Mouse (Mus musculus) layer of hippocampus, postnatal 10 days (tissue): ENCODE results near the gene Mdfi. TPM values are rescaled to one million over a fixed set of nuclear protein-coding genes. Genes with fewer than 3 reads are reported as not detected.
"Not testable (repeated sequence)": the region's sequence is repeated elsewhere in the genome, so short reads cannot be mapped to it uniquely, and the experiment has no call there.

Experiments
- DNase-seq, 2 experiments: peaks; one replicate each; pipeline ENCODE4 v3.0.0; 2021; ENCODE audit warnings: low spot score in 2 of 2
- long read RNA-seq: library from polyadenylated mRNA; stranded (forward); transcript quantifications from one replicate; pipeline ENCODE4 v2.0.0, GENCODE M21; 2023
- total RNA-seq, 2 experiments: library from RNA; stranded (reverse); gene quantifications; 2 replicates each; pipeline ENCODE4 v1.2.3; 2021

The Mdfi gene
- total RNA-seq: 1 to 10 TPM; 1.3 to 2.0 TPM
- long read RNA-seq: 0 reads

DNA sequence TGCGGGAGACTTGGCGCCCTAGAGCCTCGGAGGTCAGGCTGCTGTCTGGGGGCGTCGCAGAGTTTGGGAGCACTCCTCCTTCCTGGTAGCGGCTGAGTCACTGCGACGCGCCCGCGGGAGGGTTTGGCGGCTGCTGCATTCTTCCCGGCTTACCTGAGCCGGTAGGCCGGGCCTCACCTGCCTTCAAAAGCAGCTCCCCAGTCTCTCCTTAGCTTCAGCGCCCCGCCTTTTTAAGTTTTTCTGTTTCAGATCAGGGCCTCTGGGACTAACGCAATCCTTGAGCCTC lies at the start of gene Mdfi:
Gene Mdfi, minus strand, starts transcription at position 210 of the 286 bp plus-strand sequence.
- DNase-seq: no peak

DNA sequence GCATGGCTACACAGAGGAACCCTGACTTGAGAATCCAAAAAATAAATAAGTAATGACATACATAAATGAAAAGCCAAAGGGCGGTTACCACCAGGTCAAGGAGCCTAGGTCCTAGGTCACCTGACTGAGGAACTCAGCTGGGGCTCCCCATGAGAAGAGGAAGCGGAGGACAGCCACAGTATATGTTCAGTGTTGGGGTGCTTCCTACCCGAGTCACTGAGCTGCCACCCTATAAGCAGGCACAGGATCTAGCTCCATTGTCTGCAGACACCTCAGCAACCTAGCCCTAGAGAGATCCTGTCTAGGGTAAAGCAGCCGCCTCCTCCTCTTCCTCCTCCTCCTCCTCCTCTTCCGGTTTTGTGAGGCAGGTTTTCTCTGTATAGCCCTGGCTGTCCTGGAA lies 48.6 kb upstream of the Mdfi start:
- DNase-seq: no peak

DNA sequence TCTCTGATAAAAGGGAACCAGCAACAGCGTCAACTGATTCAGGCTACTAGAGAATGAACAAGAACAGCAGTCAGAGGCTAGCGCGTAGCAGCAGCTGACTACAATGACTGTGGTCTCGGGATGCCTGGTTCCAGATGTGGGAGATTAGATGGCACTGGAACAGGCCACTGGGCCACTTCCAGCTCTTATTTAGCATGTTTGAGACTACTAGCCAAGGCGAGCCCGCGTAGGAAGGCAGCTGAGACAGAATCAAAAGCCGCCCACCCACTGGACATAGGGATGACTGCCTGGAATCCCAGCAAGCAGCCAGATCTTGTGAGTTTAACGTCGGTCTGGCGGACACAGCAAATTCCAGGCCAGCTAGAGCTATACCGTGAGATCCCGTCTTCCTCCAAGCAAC lies 46.8 kb upstream of the Mdfi start:
- no peak for DNase-seq

DNA sequence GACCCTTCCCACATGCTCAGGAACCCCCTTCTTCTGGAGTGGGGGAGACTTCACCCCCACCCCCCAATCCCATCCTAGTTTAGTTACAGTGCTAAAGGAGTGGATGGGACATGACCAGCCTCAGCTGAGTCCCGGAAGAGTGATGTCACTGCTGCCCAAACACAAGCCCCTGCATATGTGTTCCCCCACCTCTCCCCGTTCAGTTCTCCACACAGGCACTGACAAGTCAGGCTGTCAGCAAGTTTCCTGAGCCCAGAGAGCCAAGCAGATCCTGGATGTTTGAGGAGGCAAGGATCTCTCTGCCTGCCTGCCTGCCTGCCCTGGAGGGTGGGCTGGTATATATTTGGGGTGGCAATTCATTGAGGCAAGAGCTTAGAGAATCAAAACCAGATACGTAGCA lies 44.7 kb upstream of the Mdfi start:
- no peak for DNase-seq

DNA sequence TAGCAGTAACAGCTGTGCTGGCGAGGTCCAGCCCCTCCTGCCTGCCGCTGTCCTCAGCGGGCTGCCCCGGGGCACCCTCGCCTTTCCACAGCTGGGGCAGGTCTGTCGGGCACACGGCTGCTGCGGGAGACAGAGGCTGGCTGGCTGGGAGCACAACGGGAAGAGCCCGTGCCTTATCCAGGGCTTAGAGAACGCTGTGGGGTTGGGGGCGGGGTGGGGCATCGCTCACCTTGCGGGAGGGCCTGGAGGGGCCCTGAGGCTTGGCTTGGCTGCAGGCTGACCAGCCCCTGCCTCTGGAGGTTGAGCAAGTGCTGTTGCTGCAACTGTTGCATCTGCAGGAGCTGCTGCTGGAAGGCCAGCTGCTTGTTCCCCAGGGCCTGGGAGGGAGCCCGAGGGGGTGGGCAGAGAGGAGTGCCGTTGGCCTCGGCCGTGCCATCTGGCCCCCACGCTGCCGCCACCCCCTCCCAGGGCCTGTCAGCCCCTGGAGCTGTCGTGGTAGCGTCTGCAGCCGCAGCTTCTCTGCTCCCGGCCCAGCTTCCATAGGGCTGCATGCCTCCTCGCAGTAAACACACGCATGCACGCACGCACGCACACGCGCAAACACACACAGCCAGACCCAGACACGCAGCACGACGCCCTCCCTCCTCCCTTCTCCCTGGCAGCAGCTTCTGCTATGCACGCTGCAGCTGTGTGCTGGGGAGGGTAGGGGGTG lies 44.0 kb upstream of the Mdfi start:
- peak; percentile 63 to 73 for DNase-seq

DNA sequence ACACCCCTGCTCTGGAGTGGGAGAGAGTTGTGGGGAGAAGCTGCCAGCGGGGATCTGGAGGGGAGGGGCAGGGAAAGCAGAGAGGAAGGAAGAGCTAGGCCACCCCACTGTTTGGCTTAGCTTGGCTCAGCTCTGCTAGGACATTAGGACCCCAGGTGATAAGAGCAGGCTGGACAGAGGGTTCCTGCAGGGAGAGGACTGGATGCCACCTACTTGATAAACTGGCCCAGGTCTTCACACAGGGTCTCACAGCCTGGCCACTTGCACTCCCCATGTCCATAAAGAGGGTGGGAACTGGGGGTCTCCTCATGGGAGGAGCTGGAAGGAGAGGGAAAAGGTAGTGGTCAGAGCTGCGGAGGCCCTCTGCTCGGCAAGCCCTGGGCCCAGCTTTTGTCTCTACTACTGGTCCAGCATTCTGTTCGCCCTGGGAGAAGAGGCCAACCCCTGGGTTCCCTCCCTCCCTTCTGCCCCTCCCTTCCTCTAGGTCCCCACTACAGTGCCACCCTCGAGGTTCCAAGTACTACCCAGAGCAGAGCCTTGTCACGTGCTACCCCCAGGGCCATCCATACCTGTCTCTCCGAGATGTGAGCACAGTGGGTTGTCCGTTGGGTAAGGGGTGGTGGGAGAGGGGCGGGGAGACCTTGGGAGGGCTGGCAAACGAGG lies 43.4 kb upstream of the Mdfi start:
- DNase-seq: no peak

DNA sequence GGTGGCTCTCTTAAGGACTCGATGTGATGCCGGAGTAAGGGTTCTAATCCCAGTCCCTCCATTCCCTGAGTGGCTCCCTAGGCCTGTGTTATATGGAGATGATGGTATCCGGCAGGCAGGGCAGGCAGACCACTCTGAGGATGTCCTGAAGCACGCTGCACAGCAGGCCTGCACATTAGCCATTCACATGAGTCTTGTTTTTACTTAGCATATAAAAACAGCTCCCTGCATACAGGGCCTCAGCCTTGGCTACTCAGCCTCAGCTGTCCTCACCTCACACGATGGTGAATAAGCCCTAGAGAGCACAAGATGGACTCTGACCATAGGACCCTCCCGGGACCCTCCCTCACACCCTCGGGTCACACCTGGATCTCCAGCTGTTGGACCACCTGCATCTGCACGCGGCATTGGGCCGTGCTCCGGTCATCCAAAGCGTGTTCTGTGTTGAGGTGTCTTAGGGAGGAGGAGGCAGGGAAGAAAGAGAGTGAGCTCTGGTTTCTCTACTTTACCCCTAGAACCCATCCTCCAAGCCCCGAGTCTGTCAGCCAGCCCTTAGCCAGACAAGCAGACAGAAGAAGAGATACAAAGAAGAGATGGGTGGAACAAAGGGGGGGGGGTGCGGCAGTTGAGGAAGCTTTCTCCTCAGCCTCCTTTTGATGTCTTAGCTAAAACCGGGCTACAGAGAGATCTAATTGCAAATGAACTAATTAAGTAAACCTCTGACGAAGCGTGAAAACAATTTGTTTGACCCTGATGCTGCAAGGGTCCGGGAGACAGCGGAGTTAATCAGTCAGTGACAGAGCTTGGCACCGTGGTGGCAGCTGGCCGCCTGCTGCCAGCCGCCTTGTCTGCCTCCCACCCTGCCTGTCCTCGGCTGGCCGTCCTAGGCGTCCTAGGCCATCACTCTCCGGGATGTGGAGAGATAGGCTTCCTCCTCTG lies 42.6 kb upstream of the Mdfi start:
- DNase-seq: no peak

DNA sequence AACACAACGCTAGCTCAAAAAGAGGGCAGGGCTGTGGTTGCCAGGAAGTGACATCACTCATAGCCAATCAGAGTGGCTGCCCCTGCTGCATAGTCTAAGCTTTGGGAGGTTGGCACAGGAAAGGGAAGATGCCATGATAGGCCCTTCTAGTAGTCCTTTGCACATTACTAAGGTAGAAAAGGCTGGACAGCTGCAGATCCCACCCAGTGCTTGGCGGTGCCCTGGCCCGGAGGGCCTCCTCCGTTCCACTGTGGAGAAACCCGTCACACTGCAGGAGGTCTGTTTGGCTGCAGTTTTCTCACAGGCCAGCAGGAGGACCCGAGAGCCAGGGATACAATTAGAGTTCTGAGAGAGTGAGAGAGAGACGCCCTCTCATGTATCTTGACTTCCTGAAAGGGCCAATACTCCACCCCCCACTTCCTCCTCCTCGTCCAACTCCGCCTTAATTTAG lies 38.9 kb upstream of the Mdfi start:
- DNase-seq: peak; percentile 91 to 94

DNA sequence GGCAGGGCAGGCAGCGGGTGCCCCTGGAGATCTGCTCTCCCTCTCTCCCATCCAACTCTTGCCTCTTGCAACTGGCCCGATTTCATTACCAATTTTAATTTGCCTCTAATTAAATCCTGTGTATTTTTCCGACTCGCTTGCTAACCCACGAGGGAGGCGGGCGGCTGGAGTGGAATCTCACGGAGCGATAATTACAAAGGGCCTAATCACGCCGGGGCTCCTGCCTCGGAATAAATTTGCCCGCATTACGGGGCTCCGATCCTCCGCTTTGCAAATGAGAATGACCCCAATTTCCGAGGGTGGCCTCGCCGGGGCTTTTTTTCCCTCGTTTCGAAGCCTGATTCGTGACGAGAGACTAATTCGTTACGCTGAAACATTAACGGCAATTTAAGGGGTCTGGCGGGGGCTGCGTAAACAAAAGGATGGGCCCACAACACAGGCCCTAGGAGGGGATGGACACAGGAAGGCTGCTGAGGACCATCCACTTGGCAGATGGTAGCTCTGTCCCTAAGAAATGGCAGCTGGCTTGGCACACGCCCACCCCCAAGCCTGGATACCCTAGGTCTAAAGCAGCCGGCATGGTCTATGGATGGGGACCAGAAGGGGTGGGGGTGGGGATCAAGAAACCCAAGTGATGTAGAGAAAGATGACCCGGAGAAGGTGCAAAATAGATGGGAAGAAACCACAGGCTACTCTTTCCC lies 38.0 kb upstream of the Mdfi start:
- DNase-seq: peak in 1 of 2 experiments; percentile 42

DNA sequence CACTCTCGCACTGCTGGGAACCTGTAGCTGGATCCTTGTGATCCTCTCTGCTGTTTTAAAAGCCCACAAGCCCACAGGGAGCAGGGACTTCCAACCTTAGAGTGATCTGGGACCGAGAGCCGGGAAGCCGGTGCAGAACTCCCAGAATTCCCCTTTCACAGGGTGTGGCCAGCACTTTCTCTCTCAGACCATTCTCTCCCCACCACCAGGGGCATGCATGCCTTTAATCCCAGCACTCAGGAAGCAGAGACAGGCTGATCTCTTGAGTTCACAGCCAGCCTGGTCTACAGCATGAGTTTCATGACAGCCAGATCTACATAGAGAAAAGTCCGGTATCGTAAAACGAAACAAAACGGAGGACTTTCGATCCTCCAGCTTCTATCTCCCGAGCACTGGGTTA lies 35.4 kb upstream of the Mdfi start:
- no peak for DNase-seq

DNA sequence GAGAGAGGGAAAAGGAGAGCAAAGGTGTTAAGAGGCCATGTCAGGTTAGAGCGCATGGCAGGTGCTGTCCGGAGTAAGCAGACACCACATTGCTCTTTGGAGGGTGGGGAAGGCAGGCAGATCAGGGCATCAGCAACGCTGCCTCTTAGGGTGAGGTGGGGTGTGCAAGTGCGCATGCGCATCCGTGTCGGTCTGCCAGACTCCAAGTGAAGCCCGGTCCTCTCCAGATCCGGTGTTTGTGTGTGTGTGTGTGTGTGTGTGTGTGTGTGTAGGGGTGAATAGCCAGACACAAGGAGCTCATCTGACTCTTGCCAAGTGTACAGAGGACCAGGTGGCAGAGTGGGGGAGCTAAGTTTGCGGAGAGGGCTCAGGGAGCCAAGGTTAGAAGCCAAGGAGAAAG lies 31.5 kb upstream of the Mdfi start:
- peak in 1 of 2 experiments; percentile 54 for DNase-seq

DNA sequence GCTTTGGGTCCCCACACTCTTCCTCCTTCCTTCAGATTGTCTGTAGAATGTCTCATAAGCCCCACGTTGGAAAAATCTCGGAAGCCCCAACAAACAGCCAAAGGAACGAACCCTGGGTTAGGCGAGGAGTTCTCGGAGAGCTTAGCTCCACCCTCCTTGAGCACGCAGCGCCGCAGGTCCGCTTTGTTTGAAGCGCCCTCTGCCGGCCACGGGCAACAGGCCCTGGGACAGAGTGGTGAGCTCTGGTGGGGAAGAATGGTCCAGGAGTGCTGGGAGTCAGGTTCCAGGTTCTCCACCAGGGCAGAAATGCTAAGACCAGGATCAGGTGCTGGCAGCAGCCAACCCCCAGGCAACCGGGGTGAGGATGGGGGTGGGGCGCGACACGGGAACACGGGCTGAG lies 30.0 kb upstream of the Mdfi start:
- DNase-seq: peak; percentile 87 to 90

DNA sequence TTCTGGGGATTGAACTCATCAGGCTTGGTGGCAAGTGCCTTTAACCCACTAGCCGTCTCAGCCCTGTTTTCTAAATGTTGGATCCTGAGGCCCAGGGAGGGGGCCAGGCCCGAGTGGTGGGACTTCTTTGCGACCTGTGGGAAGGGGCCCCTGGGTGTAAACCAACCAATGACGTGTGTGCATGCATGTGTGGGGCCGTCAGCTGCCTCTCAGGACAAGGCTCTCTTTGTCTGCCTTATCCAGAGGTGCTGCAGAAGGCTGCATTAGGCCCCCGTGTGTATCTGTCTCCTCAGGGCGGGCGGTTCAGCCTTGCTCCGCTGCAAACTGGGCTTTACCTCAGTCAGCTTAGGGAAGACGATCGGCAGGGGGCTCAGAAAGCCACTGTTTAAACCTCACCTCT lies 28.9 kb upstream of the Mdfi start:
- DNase-seq: no peak

DNA sequence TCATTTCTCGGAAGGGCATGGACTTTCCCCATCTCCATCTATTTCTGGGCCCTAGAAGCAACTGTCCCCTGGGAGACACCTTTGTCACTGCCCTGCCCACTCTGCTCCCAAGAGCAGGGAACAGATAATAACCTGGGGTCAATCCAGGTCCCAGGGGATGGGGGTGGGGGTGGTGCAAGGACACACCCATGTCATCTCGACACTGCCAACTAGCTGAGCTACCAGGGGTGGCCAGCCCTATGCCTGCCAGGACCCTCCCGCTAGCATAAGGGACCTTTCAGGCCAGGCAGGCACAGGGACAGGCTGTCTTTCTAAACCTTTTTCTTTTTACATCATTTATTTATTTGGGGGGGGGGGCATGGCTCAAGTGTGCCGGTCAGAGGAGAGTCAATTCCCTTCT lies 28.5 kb upstream of the Mdfi start:
- DNase-seq: no peak

DNA sequence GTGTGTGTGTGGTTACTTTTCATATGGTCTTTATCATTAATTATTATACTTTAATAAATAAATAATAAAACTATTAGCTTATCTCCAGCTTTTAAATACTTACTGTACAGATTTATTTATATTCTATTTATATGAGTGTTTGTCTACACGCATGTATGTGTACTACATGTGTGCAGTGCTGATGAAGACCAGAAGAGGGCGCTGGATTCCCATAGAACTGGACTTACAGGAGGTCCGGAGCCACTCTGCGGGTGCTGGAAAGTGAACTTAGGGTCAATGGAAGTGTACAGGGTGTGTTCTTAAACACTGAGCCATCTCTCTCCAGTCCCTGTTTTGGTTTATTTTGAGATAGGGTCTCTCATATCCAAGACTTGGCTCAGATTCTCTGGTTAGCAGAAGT lies 21.1 kb upstream of the Mdfi start:
- no peak for DNase-seq

DNA sequence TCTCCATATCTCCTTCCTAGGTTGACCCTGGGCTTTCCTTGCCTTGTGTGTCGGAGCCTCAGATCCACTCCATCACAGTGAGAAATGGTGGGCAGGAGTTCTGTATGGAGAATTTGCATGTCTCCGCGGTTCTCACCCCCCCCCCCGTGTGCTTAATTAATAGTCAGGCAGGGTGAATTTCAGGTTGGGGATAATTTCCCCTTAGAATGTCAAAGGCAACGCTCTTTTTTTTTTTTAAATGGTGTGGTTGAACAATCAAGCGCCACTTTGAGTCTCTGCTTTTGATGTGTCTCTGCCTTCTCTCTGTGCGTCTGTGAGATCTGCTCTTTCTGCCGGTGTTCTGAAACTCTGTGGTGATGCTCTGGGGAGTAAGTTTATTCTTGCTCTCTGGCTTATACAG lies 20.4 kb upstream of the Mdfi start:
- no peak for DNase-seq

DNA sequence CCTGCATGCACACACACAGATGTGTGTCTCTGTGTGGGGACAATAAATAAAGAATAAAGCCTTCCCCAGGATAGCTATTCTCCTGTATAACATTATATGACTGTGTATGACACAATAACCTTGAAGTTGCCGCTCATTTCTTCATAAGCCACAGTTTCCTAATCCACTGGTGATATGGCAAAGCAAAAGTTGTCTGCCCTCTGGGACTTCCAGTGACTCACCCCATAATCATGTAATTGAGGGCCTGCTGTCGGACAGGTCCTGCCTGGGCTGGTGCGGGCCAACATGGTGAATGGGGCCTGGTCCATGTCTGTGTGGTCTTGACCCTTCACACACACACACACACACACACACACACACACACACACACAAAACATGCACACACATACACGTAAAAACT lies 19.3 kb upstream of the Mdfi start:
- DNase-seq: no peak

DNA sequence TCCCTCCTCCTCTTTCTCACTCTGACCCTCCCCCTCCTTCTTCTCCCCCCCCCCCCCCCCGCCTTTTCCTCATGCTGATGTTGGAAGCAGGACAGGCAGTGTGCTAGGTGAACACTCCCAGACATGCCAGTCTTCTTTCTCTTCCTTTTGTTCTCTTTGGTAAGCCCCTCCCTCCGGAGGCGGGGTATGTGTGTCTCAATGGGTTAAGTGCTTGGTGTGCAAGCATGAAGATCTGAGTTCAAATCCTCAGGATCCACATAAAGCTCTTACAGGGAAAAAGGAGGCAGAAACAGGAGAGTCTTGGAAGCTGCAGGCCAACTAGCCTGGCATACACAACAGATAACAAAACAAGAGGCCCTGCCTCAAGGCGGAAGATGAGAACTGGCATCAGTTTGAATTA lies 18.8 kb upstream of the Mdfi start:
- no peak for DNase-seq

DNA sequence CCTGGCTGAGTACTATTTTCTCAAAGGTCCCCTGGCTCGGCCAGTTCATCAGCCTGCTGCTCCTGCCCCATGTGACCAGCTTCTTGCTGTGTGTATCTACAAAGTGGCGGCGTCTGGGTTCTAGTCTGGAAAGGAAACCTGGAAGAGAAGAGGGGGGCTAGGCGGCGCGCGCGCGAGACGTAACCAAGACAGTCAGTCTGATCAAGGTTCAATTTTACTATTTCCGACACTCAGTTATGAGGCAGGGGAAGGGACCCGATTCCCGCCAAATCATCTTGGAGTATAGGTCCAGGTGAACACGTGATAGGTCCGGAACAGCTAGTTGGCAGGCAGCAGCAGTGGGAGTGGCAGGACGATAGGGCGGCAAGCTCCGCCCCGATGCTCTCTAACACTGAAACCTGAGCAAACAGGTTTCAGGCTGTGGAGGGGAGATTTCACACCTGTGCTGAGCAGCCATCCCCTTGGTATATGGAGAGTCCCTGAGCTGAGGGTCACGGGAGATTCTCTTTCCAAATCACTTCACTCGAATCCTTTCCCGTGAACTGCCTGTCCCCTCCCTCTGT lies 17.4 kb upstream of the Mdfi start:
- not testable (repeated sequence) for DNase-seq

DNA sequence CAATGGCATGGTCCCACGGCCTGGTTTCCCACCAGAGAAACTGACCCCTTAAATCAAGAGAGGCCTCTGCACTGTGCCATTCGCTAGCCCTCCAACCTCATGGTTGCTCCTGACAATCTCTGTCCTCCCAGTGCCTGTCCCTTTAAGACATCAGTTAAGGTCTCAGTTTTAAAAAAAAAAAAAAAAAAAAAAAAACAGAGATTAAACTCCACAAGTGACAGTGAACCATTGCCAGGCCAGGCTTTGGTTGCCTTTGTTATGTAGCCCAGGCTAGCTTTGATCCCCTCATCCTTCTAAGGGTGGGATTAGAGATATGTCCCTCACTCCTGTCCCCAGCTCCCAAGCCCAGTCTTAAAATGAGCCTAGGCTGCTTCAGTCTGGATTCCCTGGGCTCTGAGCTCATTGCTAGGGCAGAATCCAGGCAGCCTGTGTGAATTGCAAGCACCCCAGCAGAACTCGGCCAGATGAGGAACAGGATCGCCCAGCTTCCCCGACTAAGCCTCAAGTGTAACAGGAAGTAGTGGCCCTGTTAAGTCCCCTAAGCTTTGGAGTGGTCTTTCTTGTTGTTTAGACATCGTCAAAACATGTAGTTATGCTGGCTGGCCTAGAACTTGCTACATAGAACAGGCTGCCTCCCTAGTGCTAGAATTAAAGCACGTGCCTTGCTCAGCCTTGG lies 16.3 kb upstream of the Mdfi start:
- DNase-seq: no peak

DNA sequence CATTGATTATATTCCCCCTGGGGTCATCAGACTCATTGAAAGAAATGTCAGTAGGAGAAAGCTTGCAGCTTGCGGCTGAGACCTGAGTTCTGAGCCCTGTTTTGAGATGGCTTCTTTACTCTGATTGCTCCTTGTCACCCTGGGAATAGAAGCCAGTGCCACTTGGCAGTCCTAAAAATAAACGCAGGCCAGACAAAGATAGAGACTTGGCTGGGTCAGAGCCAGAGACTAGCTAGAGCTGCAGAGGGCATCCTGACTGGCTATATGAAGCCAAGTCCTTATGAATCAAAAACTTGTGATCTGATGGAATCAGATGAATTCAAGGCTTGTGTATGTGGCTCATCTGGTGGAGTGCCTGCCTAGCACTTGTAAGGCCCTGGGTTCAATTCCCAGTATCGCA lies 15.5 kb upstream of the Mdfi start:
- no peak for DNase-seq
